Mouse (Mus musculus): ENCODE measurements at regions not wholly inside any gene's neighbourhood (a gene's known extent, or its start where the extent isn't known, plus 50 kb on each side); places are given as distances from the start of the nearest gene placed in this dataset.

GRCm38 (mm10) chr12:90580006-90580405, 158.2 kb downstream of the Dio2 start:
- no peak for TF ChIP-seq CTCF (IDR thresholded peaks at IDR 0.05)
- no peak for TF ChIP-seq EP300 (IDR thresholded peaks at IDR 0.05)

Data from lung, postnatal 0 days (tissue).